Mouse (Mus musculus) v-Abl transformed pro-B cells (cell line): ENCODE results near the gene Ctsl.

ENCODE experiments used
- in situ Hi-C, 2 experiments: fragments of 400-800 bp; cut with MboI; formaldehyde crosslinking; loops; one replicate each; pipeline ENCODE4 v1.15.1; 2025; ENCODE audit not compliant: unreplicated experiment in 2 of 2

Gene Ctsl

DNA sequence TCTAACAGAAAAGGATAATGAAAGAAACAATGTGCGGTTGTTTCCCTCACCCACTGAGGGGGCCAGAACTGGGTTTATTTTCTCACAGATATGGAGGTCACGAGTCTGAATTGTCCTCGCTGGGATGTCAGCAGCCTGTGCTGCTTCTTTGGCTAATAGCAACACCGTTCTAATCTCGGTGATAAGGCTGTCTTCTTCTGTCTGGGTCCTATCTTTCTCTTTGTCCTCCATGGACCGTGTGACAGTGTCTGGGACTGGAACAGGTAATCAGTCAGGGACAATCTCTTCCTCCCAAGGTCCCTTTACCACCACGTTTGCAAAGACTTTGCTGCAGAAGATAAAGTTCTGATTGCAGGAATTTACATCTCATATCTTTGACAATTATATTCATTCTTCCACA lies 4.5 kb upstream of the Ctsl start:
- in situ Hi-C loops, result no loop called here

DNA sequence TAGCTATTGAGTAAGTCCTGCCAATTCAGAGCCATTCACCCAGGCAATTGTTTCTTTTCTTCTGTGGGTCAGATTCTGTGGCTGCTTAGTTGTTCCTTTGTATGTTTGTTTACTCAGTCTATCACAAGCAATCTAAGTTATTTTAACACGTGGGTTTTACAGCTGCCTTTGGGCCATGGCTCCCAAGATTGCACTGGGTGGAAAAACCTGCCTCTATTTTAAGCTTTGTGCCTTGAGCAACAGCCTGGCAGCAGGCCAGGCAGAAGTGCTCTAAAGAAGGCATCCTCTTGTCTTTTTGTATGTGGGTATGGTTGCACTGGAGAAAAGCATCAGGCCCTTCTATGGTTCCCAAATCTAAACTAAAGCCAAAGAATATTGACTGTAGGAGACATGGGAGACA lies 3.0 kb upstream of the Ctsl start:
- in situ Hi-C loops, result no loop called here

DNA sequence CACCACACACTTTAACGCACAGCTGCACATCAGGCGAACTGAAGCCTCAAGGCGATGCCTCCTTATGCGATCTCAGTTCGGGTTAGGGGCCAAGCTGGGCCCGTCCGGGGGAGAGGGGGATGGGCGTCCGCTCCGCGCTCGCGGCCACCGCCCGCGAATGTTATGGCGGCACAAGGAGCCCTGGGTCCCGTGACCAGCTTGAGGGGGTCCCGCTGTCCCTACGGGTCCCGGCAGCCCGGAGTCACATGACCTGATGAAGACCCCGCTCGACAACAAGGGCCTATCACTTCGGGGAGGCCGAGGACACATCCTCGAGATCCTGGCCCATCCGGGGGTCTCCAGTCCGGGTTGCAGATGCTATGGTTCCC lies 901 bp downstream of the Ctsl start:
- in situ Hi-C loops, result no loop called here

DNA sequence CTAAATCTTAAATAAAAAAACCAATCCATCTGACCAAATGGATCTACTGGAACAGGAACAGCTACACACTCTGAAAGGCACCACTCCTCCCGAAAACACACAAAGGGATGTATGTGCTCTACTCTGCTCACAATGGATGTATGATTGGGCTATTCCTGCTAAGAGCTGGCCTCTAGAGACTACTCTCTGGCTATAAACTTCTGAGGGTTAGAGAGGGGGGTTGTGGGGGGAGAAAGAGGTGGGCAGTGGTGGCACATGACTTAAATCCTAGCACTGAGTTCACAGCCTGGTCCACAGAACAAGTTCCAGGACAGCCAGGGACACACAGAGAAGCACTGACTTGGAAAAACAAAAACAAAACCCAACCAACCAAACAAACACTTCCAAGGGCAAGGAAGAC lies 2.1 kb downstream of the Ctsl start:
- in situ Hi-C loops, result no loop called here

- in situ Hi-C loops, result no loop called here
Observed at GRCm38 (mm10) chr13:64367615-64368014, 3.1 kb downstream of the Ctsl start.

- in situ Hi-C loops, result no loop called here
Observed at GRCm38 (mm10) chr13:64365326-64365725, 5.4 kb downstream of the Ctsl start.

DNA sequence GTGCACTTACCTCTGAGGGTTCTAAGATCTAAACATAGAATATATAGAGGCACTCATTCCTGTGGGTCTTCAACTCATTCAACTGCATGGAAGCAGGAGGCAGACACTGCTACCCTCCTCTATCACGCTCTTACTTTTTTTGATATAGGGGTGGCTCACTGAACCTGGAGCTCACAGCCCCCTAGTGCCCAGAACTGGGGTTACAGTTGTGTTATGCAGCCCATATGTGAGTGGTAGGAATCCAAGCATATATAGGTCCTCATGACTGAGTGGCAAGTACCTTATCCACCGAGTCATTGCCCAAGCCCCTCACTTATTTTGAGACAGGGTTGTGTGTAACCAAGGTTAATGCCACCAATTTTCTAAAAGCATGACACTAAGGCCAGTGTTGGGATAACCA lies 6.4 kb downstream of the Ctsl start:
- in situ Hi-C loops, result no loop called here

DNA sequence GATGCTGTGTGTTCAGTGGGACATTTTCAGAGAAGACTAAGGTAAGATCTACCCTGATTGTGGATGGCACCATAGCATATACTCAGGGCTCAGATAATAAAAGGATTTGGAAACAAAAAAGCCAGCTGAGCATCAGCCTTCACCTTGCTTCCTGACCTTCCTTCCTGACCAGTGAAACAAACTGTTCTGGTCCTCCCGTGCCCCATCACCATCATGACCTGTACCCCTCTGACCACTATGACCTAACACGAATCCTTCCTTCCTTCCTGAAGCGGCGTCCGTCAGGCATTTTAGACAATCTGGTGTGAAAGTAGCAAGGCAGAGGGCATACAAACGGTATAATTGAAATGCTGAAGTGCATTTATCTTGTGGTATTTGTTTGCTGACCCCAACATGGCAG lies 8.6 kb downstream of the Ctsl start:
- in situ Hi-C loops, result no loop called here

GRCm38 (mm10) chr13:64361020-64361419 lies 9.7 kb downstream of the Ctsl start:
- in situ Hi-C loops, result no loop called here

DNA sequence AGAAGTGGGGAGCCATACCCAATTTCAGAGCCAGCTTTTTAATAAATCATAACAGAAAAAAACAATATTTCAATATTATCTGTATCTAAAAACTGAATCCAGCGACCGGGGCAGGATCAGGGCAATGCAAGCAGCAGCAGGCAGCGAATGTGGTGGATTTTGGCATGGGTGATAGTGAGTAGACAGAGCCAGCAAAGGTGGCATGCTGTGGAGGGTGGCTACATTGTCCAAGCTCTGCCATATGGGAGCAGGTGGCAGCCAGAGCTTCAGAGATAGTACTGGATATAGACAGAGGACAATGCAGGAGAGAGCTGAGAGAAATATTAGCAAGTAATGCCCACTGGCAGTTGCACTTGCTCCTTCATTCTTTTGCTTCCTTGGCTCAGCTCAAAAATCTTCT lies 11.0 kb downstream of the Ctsl start:
- in situ Hi-C loops, result no loop called here

- in situ Hi-C loops, result no loop called here
Observed at GRCm38 (mm10) chr13:64358476-64358875, 12.2 kb downstream of the Ctsl start.

- in situ Hi-C loops, result no loop called here
Observed at GRCm38 (mm10) chr13:64357389-64357788, 13.3 kb downstream of the Ctsl start.

DNA sequence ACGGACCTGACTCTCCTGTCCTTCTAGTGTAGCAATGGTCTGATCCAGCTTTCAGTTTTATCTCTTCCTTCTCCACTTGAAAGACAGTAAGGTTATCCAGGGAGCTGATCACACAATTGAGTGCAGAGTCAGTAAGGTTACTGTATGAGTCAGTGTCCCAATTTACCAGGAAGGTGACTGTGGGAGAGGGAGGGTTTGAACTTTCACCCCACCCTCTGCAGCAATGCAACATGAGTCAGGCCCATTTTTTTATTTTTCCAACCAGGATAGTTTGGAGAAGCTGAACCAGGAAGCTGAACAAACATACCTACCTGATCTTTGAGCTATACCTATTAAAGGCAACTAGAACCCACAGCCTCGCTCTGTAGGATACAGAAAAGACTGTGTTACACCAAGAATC lies 21.2 kb downstream of the Ctsl start:
- in situ Hi-C loops, result no loop called here

DNA sequence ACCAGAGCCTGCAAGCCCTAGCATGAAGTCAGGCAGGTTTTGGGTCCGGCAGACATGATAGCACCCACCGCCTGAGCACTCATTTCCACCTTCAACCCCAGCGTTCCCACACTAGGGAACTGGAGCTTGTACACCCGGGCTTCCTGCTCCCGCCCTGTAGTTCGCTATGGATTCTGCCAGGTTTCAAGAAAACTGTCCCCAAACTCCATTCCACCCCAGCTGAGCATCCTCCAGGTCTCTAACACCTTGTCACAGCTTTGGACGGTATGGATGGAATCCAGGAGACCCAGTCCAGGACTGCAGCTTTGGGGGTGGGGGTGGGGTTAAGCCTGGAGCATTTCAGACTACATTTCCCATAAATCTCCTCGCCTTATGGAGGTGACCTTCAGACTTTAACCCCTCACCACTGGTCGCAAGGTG lies 26.6 kb downstream of the Ctsl start:
- in situ Hi-C loops, result no loop called here

- in situ Hi-C loops, result no loop called here
Observed at GRCm38 (mm10) chr13:64343598-64343997, 27.1 kb downstream of the Ctsl start.

DNA sequence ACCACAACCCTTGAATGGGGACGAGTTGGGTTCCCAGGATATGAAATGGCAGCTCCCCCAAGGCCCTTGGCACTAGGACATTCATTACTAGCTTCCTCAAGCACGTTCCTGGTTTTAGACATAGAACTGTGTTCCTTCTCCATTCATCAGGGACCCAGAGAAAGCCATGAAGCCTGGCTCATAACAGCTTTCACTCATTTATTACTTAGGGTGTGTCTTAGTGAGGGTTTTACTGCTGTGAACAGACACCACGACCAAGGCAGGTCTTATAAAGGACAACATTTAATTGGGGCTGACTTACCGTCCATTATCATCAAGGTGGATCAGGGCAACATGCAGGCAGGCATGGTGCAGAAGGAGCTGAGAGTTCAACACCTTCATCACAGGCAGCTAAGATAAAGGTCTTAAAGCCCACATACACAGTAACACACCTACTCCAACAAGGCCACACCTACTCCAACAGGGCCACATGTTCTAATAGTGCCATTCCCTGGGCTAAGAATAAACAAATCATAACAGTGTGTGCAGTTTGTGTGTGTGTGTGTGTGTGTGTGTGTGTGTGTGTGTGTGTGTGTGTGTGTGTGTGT lies 35.1 kb downstream of the Ctsl start:
- in situ Hi-C loops, result no loop called here

DNA sequence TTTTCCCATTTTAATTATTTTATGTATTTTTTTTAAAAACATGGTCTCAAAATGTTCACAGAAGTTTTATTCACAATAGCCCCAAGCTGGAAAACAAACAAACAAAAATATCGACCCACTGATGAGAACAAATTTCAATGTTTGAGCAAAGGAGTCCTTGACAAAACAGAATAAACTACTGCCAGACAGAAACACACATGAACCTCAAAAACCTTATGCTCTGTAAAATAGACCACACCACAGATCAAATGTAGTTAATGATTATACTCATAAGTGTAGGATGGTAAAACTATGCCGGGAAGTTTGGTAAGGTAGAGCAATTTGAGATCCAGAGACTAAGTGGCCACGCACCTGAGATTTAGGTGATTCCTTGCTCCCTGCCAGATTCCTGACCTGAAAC lies 37.6 kb downstream of the Ctsl start:
- in situ Hi-C loops, result no loop called here

- in situ Hi-C loops, result no loop called here
Observed at GRCm38 (mm10) chr13:64332321-64332720, 38.4 kb downstream of the Ctsl start.

- in situ Hi-C loops, result loop anchor here in 1 of 2 experiments (10.0 to 25.0 kb wide), 2 partner anchors 122 to 965 kb away; partner anchors contain the start of gene Zfp369
Observed at GRCm38 (mm10) chr13:64322561-64323281, 48.0 kb downstream of the Ctsl start.

DNA sequence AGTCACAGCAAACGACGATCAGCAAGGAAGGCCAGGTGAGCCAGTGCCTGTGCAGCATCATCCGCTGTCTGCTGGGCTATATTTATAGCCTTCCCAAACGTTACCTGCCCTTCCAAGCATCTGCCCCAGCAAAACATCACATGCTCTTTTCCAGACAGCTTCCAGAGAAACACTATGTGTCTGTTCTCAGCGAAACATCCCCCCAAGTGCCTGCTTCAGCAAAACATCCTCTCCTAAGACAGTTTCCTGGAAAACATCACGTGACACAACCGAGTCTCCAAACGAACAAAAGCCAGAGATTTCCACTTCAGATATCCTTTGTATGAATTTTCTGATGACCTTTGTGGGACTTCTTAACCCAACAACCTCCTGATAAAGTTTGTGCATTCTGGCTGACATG lies 50.4 kb downstream of the Ctsl start:
- in situ Hi-C loops, result loop anchor here in 1 of 2 experiments (10.0 to 25.0 kb wide), 2 partner anchors 124 to 967 kb away; partner anchors contain the start of gene Zfp369

DNA sequence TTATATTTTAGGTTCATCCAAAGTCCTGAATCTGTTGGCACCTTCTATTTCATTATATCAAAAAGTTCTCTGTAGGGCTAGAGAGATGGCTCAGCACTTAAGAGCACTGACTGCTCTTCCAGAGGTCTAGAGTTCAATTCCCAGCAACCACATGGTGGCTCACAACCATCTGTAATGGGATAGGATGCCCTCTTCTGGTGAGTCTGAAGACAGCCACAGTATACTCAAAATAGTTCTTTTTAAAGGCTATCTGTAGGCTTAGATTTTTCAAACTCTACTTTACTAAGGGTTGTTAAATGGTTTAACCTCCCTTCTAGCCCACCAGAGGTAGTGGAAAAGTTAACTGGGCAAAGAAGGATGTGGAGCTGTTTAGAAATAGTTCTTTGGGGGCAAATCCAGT lies 50.9 kb downstream of the Ctsl start:
- in situ Hi-C loops, result loop anchor here (5.0 to 25.0 kb wide), 6 partner anchors 123 to 1065 kb away; partner anchors contain the start of genes Mfsd14b (in 1 of the 2) and Zfp369 (in 1 of the 2)

DNA sequence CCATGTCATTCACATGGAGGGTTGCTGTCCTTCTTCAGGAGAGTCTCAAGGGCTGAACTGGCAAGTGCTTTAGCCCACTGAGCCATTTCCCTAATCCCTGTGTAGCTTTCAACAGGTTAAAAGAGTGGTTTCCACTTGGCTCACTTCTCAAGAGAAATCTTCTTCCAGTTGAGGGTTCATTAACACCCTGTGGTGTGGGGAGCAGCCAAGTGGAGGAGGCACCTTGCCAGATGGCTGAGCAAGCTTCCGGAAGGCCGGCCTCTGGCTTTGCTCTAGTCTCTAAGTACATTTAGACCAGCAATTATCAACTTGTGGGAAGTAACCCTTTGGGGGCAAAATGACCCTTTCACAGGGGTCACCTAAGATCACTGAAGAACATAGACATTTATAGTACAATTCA lies 52.3 kb downstream of the Ctsl start:
- in situ Hi-C loops, result loop anchor here (5.0 to 25.0 kb wide), 5 partner anchors 124 to 1066 kb away; partner anchors contain the start of genes Mfsd14b (in 1 of the 2) and Zfp369 (in 1 of the 2)
